Mouse (Mus musculus) right cerebral cortex, postnatal 4 days (tissue): ENCODE data around the gene Dnttip1.
A peak's percentile ranks its signal among the peaks of the same experiment; 100 is the strongest.
"Not testable (repeated sequence)": the region's sequence is repeated elsewhere in the genome, so short reads cannot be mapped to it uniquely, and the experiment has no call there.

Experiments
- DNase-seq: peaks from one replicate; pipeline ENCODE4 v3.0.0-alpha.2; 2022

Gene Dnttip1

GRCm38 (mm10) chr2:164784869-164785420 is 39.2 kb downstream of the Dnttip1 start:
- DNase-seq, result no peak

GRCm38 (mm10) chr2:164785481-164786387 is 40.0 kb downstream of the Dnttip1 start, which contains the start of gene Snx21:
Gene Snx21 (plus strand): TSS chr2:164785823.
- peak; percentile 77 for DNase-seq

GRCm38 (mm10) chr2:164786388-164786885 is 40.7 kb downstream of the Dnttip1 start:
- no peak for DNase-seq

- DNase-seq, result no peak
These were observed 41.2 kb downstream of the Dnttip1 start for GRCm38 (mm10) chr2:164787032-164787431.

GRCm38 (mm10) chr2:164787779-164788178 is 42.0 kb downstream of the Dnttip1 start:
- no peak for DNase-seq

GRCm38 (mm10) chr2:164788411-164788810 is 42.6 kb downstream of the Dnttip1 start:
- no peak for DNase-seq

GRCm38 (mm10) chr2:164790451-164790850 is 44.7 kb downstream of the Dnttip1 start:
- no peak for DNase-seq

GRCm38 (mm10) chr2:164791841-164792261 is 46.1 kb downstream of the Dnttip1 start:
- DNase-seq, result peak; percentile 30

- no peak for DNase-seq
These were observed 46.8 kb downstream of the Dnttip1 start for GRCm38 (mm10) chr2:164792400-164793190.

GRCm38 (mm10) chr2:164793236-164793635 is 47.5 kb downstream of the Dnttip1 start:
- peak; percentile 46 for DNase-seq

GRCm38 (mm10) chr2:164793772-164794171 is 48.0 kb downstream of the Dnttip1 start:
- no peak for DNase-seq

GRCm38 (mm10) chr2:164794293-164794692 is 48.5 kb downstream of the Dnttip1 start:
- peak; percentile 80 for DNase-seq

- no peak for DNase-seq
These were observed 50.1 kb downstream of the Dnttip1 start for GRCm38 (mm10) chr2:164795868-164796267.

- DNase-seq, result not testable (repeated sequence)
These were observed 52.8 kb downstream of the Dnttip1 start for GRCm38 (mm10) chr2:164798554-164798953.

- DNase-seq, result no peak
These were observed 54.6 kb downstream of the Dnttip1 start for GRCm38 (mm10) chr2:164800252-164801004.

GRCm38 (mm10) chr2:164803201-164803920 is 57.6 kb downstream of the Dnttip1 start:
- DNase-seq, result no peak

GRCm38 (mm10) chr2:164803921-164804313 is 58.1 kb downstream of the Dnttip1 start:
- DNase-seq, result no peak

- peak; percentile 96 for DNase-seq
These were observed 58.9 kb downstream of the Dnttip1 start, which contains the start of the genes Acot8 and Zswim3 for GRCm38 (mm10) chr2:164804533-164805331. Gene Acot8 (minus strand): TSS chr2:164804882. Gene Zswim3 (plus strand): TSS chr2:164805098.

GRCm38 (mm10) chr2:164805332-164805718 is 59.5 kb downstream of the Dnttip1 start:
- no peak for DNase-seq

GRCm38 (mm10) chr2:164806614-164807013 is 60.8 kb downstream of the Dnttip1 start:
- no peak for DNase-seq

GRCm38 (mm10) chr2:164813557-164813956 is 67.8 kb downstream of the Dnttip1 start:
- DNase-seq, result no peak
